15 mouse cellular contexts compared by ENCODE assay signal in genomic region chr1:89468141-89468540, GRCm38 (mm10). TPM values are rescaled to one million over a fixed set of nuclear protein-coding genes. Genes with fewer than 3 reads are reported as not detected.
DNase-seq lines count a peak whose midpoint lies in the region; ATAC-seq lines count a peak whose summit lies in the region.
"Had no signal": no experiment of that assay in that cellular context is flagged by ENCODE, and none has a peak within 500 bp of the region (broad histone marks: within the 10 kb centered on the region; RNA-seq: fewer than 3 reads in every experiment).

No protein-coding gene starts in this region.

- H3K36me3 ChIP-seq in heart, embryonic 15.5 days, result no peaks in the 10 kb centered on the region
- H3K36me3 ChIP-seq in lung, embryonic 15.5 days, result no peaks in the 10 kb centered on the region
- no peaks in the 10 kb centered on the region for H3K36me3 ChIP-seq in liver, embryonic 12.5 days
- H3K36me3 ChIP-seq: midbrain, embryonic 13.5 days had no signal

- H3K4me2 ChIP-seq in heart, embryonic 15.5 days, result 0 out of 2 replicates have a peak overlapping the region, but pooled peaks have one; percentile 17
- H3K4me2 ChIP-seq in lung, embryonic 15.5 days, result 0 out of 2 replicates have a peak overlapping the region, but pooled peaks have one; percentile 27
- peak overlapping the region; percentile 10 for H3K4me2 ChIP-seq in liver, embryonic 12.5 days

- WGBS in heart, embryonic 15.5 days, result 48% methylated on average over 3 of the region's 3 CpGs
- WGBS in lung, embryonic 15.5 days, result 52% methylated on average over 3 of the region's 3 CpGs
- WGBS in liver, embryonic 12.5 days (ENCODE audit: insufficient replicate concordance), result 42% methylated on average over 3 of the region's 3 CpGs

- no peak overlapping the region for H3K9ac ChIP-seq in heart, embryonic 15.5 days
- H3K9ac ChIP-seq in lung, embryonic 15.5 days, result no peak overlapping the region
- no peak overlapping the region for H3K9ac ChIP-seq in liver, embryonic 12.5 days

- no peak for ATAC-seq in heart, embryonic 15.5 days (replicated peaks; ENCODE audit: insufficient number of reproducible peaks, insufficient read depth, low FRiP score, low read depth)
- no peak; the same call in 1 of the 2 replicates for ATAC-seq in lung, embryonic 15.5 days (ENCODE audit: borderline replicate concordance, extremely low read depth, low FRiP score, low TSS enrichment)
- no peak for ATAC-seq in liver, embryonic 12.5 days
- ATAC-seq: activated CD4-positive, CD25-positive, alpha-beta regulatory T cell, adult 4 months; hindbrain, postnatal 0 days had no signal

- H3K4me3 ChIP-seq in heart, embryonic 15.5 days, result no peak overlapping the region
- no peak overlapping the region for H3K4me3 ChIP-seq in lung, embryonic 15.5 days
- H3K4me3 ChIP-seq in liver, embryonic 12.5 days, result no peak overlapping the region
- H3K4me3 ChIP-seq: erythroblast, embryonic 14.5 days; midbrain, embryonic 13.5 days had no signal

- peaks cover 66% of the 10 kb centered on the region for H3K4me1 ChIP-seq in heart, embryonic 15.5 days (replicated peaks)
- H3K4me1 ChIP-seq in lung, embryonic 15.5 days, result peaks cover 51% of the 10 kb centered on the region
- peaks cover 53% of the 10 kb centered on the region for H3K4me1 ChIP-seq in liver, embryonic 12.5 days

- H3K27ac ChIP-seq in heart, embryonic 15.5 days, result peak overlapping the region; percentile 42; the same call in 1 of the 2 replicates
- H3K27ac ChIP-seq in lung, embryonic 15.5 days, result 0 out of 2 replicates have a peak overlapping the region, but pooled peaks have one; percentile 19
- no peak overlapping the region for H3K27ac ChIP-seq in liver, embryonic 12.5 days
- H3K27ac ChIP-seq: hindbrain, postnatal 0 days; midbrain, embryonic 13.5 days had no signal

- no peaks in the 10 kb centered on the region for H3K27me3 ChIP-seq in heart, embryonic 15.5 days
- no peaks in the 10 kb centered on the region for H3K27me3 ChIP-seq in lung, embryonic 15.5 days
- H3K27me3 ChIP-seq in liver, embryonic 12.5 days (replicated peaks), result no peaks in the 10 kb centered on the region
- H3K27me3 ChIP-seq: CH12.LX; midbrain, embryonic 13.5 days had no signal

- DNase-seq in adrenal gland, adult (ENCODE audit: inconsistent age in 2 of 2, low spot score in 1 of 2), result peak; percentile 51 to 76
- DNase-seq in adrenal gland, postnatal 25 days, result no peak
- no peak for DNase-seq in heart, adult 9 months (ENCODE audit: low spot score in 2 of 2)
- no peak for DNase-seq in lung, postnatal 10 days
- DNase-seq in cerebellum, adult 8-10 months, result no peak
- DNase-seq: cerebellum, adult 9-10 months; gastrocnemius, postnatal 25 days had no signal

- H3K9me3 ChIP-seq in heart, embryonic 15.5 days (replicated peaks), result no peaks in the 10 kb centered on the region
- no peaks in the 10 kb centered on the region for H3K9me3 ChIP-seq in lung, embryonic 15.5 days
- no peaks in the 10 kb centered on the region for H3K9me3 ChIP-seq in liver, embryonic 12.5 days (replicated peaks)
- H3K9me3 ChIP-seq: midbrain, embryonic 13.5 days had no signal

RNA-seq across cellular contexts. Expression of gene Agap1, which starts 13.5 kb away (rescaled TPM):
- total RNA-seq in adrenal gland, postnatal 25 days (2021), result 52.9 and 55.0 TPM in 2 replicates
- 7.2 and 10.3 TPM in 2 replicates for polyA plus RNA-seq in heart, embryonic 15.5 days (2015; fragmentation: Nextera tagmentation; extraction: Ambion mirVana)
- polyA plus RNA-seq in lung, embryonic 15.5 days (2015; fragmentation: Nextera tagmentation; extraction: Ambion mirVana), result 10.6 and 11.5 TPM in 2 replicates
- polyA plus RNA-seq in liver, embryonic 12.5 days (2016; fragmentation: Nextera tagmentation; extraction: Ambion mirVana), result 4.1 and 4.6 TPM in 2 replicates
- total RNA-seq: CH12.LX had no signal

Comparison
In these comparisons a context has a peak if more than half of its experiments do, and no peak if none do; other contexts are left out.
1. DNase-seq: peak in adrenal gland, adult (2 of 2); none in adrenal gland, postnatal 25 days (single experiment), heart, adult 9 months (0 of 2), lung, postnatal 10 days (single experiment) and cerebellum, adult 8-10 months (single experiment).
2. Peak in every context shown above with its lines, with median percentiles within 50 percentile points of each other: H3K4me2 ChIP-seq.